Mouse (Mus musculus) fat pad, adult 2 months (tissue): ENCODE measurements around the gene Otogl.

Experiments used
- DNase-seq: peaks from one replicate; pipeline ENCODE4 v3.0.0-alpha.2; 2011; ENCODE audit warnings: low read depth, low spot score; ENCODE audit errors: extremely low read depth

The Otogl gene

GRCm38 (mm10) chr10:107912084-107912573 is at the start of gene Otogl:
Otogl (minus strand) TSS chr10:107912134.
- no peak for DNase-seq

GRCm38 (mm10) chr10:107956588-107956987 is 44.7 kb upstream of the Otogl start:
- DNase-seq = no peak

GRCm38 (mm10) chr10:107954444-107954843 is 42.5 kb upstream of the Otogl start:
- DNase-seq = no peak

- DNase-seq = no peak
Measured at GRCm38 (mm10) chr10:107951596-107951995, 39.7 kb upstream of the Otogl start.

GRCm38 (mm10) chr10:107949945-107950344 is 38.0 kb upstream of the Otogl start:
- no peak for DNase-seq

- DNase-seq = no peak
Measured at GRCm38 (mm10) chr10:107948647-107949046, 36.7 kb upstream of the Otogl start.

DNA sequence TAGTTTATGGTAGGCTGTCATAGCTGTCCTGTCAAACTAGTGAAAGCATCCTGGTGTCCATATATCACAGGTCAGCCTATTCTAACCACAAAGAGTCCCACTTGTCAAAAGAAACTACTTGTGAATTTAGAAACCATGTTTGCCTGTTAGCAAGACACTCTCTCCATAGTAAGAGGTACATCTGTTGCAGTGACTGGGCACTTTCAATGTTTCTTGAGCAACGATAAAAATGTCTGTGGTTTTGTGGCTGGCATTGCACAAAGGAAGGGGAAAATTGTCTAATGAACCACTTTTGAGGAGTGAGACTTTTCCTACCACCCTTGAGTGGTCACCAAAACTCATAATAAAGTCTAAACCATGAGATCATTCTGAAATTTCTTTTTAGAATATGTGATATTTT is 36.1 kb upstream of the Otogl start:
- no peak for DNase-seq

DNA sequence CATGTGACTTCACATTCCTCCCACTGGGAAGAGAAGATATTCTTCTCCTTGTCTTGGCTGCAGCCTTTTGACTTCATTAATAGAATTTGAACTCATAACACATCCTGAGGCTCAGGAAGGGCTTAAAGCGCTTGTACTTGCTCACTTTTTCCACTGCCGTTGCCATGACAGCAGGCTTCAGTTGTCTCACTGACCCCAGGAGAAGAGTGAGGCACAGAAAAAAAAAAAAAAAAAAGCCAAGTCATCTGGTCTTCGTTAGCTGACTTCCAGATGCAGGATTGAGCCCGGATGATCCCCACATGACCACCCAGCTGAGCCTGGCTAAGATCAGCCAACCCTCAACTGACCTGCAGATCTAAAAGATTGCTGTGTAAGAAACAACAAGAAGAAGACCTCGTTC is 34.4 kb upstream of the Otogl start:
- no peak for DNase-seq

DNA sequence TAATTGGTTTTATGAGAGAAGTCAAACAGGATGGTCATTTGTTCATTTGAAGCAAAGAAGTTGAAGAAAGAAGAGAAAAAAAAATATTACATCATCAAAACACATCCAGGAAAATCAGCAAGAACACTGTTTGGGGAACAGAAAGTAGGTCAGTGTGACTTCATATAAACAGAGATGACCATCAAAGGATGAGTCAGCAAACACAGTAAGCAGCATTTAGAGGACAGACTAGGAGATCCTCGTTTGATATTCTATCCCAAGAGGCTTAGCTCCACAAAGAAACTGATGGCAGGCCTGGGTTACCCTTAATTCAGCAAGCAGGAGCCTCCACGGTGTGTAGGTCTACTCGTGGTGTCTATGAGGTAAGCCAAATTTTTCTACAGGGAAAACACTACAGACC is 31.9 kb upstream of the Otogl start:
- no peak for DNase-seq

- no peak for DNase-seq
Measured at GRCm38 (mm10) chr10:107941188-107941900, 29.4 kb upstream of the Otogl start.

GRCm38 (mm10) chr10:107940302-107940701 is 28.4 kb upstream of the Otogl start:
- DNase-seq = peak; percentile 46

DNA sequence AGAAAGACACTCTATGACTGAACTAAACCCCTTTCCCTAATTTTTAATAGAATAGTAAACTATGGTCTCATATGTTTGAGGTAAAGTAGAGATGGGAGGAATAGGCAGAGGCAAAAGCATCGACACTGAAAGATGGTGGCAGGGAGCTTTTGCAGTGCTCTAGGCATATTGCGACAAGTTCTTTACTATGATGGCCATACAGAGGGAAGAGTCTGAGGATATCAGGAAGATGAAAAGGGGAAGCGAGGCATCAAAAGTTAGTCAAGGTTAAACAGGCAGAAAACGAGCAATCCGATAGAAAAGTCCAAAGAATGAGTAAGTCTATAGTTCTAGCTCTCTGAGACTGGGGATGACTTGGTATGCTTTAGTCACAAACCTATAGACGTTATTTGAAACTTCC is 27.9 kb upstream of the Otogl start:
- no peak for DNase-seq

DNA sequence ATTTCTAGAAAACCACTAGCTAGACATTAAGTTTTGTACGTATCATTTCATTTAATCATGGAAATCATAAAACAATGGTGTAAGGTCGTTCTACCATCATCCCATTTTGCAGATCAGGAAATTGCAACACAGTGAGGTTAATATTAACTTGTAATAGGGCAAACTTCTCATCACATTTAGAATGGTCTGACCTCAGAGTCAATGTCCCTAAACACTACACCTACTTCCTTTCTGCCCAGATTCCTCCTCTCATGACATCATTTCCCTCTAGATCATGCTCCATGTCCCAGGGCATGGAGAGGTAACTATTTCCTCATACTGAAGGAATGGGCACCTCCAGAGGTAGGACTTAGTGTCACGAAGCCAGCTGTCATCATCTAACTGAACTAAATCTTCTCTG is 22.1 kb upstream of the Otogl start:
- DNase-seq = no peak

DNA sequence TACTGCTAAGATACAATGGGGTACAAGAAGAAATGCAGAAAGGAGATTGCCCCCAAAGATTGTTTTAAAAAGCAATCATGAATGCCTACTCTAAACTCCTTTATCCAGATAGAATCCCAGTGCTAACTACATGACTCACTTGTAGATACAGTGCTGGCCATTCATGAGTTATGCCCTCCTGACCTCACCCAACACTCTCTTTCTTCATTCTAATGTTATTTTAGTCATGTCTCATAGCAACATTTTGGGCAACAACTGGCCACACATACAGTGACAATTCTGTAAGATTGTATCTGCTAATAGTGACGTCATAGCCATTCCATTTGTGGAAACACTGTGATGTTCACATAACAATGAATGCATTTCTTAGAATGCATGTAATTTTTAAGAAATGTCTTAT is 21.6 kb upstream of the Otogl start:
- DNase-seq = no peak

DNA sequence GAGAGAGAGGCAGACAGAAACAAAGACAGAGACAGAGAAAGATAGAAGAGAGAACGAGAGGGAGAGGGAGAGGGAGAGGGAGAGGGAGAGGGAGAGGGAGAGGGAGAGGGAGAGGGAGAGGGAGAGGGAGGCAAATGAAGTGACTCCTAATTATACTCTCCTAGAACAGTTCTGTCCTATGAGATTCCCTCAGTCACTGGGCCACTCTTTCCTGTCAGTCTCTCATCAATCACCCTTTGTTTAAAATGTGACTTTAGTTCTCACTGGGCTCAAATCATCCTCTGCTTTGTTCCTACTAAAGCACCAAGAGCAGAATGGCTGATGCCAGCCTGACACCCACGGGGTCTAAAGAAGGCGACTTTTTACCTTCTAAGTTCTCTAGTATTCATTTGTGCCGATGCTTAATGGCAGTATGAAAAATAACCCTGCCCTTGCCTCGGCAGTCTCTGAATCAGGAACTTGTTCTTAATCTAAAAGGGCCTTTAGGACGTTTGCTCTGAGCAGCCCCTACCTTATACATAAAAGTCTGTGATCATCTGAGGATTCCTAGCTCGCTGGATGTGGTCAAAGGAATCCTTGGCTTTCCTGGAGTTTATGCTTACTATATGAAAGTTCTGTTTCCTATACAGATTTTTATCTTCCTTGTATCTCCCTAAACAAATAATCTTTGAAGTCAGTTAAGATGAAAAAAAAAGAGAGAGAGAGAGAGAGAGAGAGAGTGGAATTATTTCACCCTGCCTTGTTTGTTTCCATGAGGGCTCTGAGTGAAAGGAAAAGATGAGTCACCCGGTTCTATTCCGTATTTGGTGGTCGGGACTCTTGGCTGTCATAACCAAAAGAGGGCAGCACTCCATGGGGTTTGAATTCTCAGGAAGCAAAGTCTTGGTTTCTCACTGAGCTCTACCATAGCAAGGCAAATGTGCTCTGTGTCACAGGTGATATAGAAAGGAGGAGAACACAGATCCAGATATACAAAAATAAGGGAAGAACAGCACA is 20.2 kb upstream of the Otogl start:
- DNase-seq = no peak

- DNase-seq = no peak
Measured at GRCm38 (mm10) chr10:107930471-107931021, 18.6 kb upstream of the Otogl start.

DNA sequence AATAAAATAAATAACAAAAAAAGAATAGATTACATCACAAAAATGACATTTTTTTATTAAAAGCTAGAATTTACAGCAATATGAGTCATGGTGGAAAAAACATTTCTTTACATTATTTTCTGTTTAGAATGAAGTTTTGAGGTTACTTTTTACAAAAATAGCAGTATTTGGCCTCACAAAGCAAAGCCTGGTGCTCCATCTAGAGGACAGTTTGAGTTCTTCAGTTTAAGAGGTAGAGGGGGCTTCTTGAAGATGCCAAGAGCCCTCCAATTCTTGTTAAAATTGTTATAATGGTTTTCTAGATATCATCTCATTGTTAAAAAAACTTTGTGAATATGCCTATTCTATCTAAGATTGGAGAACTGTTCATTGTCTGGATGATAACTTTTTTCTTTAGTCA is 13.4 kb upstream of the Otogl start:
- no peak for DNase-seq

DNA sequence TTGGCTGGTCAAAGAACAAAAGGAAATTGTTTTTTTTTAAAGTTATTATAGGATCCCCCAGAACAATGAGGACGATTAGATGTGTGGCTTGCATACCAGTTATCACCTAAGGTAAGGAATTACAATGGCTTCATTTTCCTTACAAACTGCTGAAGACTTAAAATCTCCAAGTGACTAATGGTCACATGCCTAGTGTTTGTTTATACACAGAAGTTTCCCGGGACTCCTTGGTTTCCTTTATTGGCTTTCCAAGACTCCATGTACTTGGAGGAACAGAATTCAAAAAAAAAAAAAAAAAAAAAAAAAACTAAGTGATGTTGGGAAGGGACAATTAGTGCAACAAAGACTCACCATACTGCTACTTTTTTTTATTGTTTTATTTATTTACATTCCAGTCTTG is 11.9 kb upstream of the Otogl start:
- no peak for DNase-seq

GRCm38 (mm10) chr10:107922750-107923149 is 10.8 kb upstream of the Otogl start:
- DNase-seq = no peak

- no peak for DNase-seq
Measured at GRCm38 (mm10) chr10:107921549-107921948, 9.6 kb upstream of the Otogl start.

GRCm38 (mm10) chr10:107921134-107921533 is 9.2 kb upstream of the Otogl start:
- no peak for DNase-seq

- peak; percentile 11 for DNase-seq
Measured at GRCm38 (mm10) chr10:107913013-107913412, 1.1 kb upstream of the Otogl start.
